Mouse (Mus musculus) liver, adult 2 months (tissue): Measurements from ENCODE around the gene Rpl38.

ENCODE experiments used
- CTCF ChIP-seq: fragments of 200-500 bp; IDR thresholded peaks from 2 replicates; pipeline ENCODE4 v1.5.1; 2011; ENCODE audit warnings: low read depth, low read length, control low read depth
- POLR2A ChIP-seq: fragments of 200-500 bp; IDR thresholded peaks from 2 replicates; pipeline ENCODE4 v1.6.1; 2011; ENCODE audit warnings: low read length, control low read depth; ENCODE audit not compliant: insufficient read depth; ENCODE audit errors: extremely low read depth

GRCm38 (mm10) chr11:114664164-114664563, 4.2 kb upstream of the Rpl38 start:
- no peak for TF ChIP-seq CTCF
- no peak for TF ChIP-seq POLR2A
